Mouse (Mus musculus) ES-E14 (cell line): ENCODE results near the gene Gdpd5.

Source experiments
- CHD2 ChIP-seq: IDR thresholded peaks from 2 replicates; pipeline ENCODE4 v1.6.1; 2014; ENCODE audit warnings: mild to moderate bottlenecking, low read depth, low read length, inconsistent platforms
- HCFC1 ChIP-seq: IDR thresholded peaks from 2 replicates; pipeline ENCODE4 v1.6.1; 2012; ENCODE audit warnings: low read length, inconsistent platforms, borderline replicate concordance; ENCODE audit not compliant: insufficient read depth
- MAFK ChIP-seq: IDR thresholded peaks from 2 replicates; pipeline ENCODE4 v1.6.1; 2014; ENCODE audit warnings: mild to moderate bottlenecking, low read depth, low read length, inconsistent platforms; ENCODE audit not compliant: insufficient read depth
- ZC3H11A ChIP-seq: IDR thresholded peaks from 2 replicates; pipeline ENCODE4 v1.6.1; 2012; ENCODE audit warnings: low read depth, mild to moderate bottlenecking, inconsistent platforms, low read length, borderline replicate concordance
- ZNF384 ChIP-seq: IDR thresholded peaks from 2 replicates; pipeline ENCODE4 v1.6.1; 2012; ENCODE audit warnings: low read depth, low read length, inconsistent platforms

- no peak for TF ChIP-seq CHD2
- no peak for TF ChIP-seq MAFK
- no peak for TF ChIP-seq ZNF384
- no peak for TF ChIP-seq ZC3H11A
- TF ChIP-seq HCFC1, result no peak
These were observed 81.9 kb downstream of the Gdpd5 start for GRCm38 (mm10) chr7:99463120-99463519.
